Mouse (Mus musculus): Measurements from ENCODE around the gene Asic4.

The Asic4 gene

DNA sequence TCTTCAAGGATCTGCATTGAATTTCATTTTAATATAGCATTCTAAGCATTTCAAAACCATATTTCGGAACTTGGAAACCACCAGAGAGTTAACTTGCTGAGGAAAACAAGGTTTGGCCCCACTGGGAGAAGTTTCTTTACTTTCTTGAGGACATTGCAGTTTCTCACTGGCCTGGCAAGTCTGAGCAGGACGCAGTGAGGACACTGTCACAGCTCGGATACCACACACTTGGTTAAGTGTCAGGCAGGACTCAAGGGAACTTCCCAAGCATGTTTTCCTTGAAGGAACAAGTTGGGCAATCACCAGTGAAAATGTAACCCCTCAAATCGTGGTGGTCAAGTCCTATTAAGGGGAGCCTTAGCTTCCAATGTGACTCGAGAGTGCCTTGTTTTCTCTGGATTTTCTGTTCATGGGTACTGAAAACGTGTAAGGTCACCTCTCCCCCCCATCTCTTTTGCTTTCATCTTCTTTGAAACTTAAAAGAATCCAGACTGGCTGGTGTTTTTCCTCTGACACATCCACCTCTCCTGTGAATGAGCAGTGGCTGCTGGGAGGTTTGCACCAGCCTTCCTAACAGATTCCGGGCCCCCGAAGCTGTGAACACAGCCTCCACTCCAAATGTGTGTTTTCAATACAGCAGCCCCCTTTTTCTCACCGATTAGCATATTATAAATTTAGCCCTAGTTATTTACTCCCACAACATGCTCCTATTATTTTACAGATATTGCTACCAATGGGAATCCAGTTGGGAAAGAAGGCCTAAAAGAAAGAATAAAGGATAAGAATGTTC, 54.2 kb downstream of the Asic4 start:
- no peak for DNase-seq

DNA sequence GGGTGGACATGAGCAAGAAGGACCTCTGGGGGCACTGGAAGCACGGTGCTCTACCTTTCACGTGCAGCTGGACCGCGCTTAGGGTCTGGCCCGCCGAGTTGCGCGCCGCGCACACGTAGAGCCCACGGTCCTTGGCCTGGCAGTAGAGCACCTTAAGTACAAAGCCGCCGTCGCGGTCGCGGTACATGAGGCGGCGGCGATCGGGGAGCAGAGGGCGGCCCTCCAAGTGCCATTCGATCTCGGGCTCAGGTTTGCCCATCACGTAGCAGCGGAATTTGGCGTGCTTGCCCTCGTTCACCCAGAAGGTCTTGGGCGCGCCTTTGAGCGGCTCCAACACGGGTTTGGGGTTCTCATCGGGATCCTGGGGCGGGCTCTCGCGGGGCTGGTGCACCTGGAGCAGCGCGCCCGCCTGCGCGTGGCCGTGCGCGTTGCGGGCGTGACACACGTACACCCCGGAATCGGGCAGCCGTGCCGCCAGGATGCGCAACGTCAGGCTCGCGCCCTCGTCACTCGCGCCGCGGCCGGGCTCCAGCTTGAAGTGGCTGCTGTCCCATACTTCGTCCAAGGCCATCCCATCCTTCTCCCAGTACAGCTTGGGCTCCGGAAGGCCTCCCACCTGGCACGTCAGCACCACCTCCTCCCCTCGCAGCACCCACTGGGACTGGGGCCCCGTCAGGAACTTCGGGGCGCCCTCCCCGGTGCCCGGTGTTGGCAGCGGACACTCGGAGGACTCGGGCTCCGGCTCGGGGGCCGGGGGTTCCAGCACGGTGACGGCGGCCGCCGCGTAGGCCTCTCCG, 55.1 kb downstream of the Asic4 start:
- DNase-seq: peak; percentile 76

DNA sequence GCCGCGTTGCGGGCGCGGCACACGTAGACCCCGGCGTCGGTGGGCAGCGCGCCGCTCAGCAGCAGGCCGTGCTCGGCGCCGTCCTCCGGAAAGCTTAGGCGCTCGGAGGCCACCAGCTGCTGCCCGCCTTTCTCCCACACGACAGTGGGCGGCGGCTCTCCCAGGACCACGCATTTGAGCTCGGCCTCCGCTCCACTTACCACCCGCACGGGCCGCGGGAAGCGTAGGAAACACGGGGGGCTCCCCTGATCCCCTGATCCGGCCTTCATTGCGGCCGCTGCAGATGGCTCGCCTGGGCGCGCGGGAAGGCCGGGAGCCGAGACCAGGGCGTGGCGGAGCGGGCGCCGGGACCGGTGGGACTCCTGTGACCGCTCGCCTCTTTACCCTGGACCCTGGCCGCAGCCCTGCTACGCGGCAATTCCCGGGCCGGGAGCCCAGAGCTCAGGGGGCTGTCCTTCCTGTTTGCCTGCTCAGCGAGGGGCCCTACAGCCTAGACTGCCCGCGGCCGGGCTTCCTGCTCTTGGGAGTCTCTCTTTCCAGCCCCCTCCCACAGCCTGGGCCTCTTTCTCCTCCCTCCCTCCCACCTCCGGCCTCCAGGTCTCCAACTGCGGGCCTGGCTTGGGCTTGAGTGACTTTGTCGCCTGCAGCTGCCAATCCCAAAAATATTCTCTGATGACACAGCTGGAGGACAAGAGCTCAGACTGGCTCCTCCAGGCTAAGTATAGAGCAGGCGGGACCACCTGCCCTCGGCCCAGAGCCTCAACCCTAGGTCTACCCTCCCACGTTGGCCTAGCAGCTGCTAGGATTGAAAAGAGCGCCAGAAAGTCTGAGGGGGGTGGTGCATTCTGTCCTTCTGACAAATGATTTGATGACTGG, 56.0 kb downstream of the Asic4 start, which contains the start of gene Obsl1:
Gene Obsl1 (minus strand): TSS at position 497 of the 876 bp plus-strand sequence.
- peak; percentile 55 for DNase-seq

DNA sequence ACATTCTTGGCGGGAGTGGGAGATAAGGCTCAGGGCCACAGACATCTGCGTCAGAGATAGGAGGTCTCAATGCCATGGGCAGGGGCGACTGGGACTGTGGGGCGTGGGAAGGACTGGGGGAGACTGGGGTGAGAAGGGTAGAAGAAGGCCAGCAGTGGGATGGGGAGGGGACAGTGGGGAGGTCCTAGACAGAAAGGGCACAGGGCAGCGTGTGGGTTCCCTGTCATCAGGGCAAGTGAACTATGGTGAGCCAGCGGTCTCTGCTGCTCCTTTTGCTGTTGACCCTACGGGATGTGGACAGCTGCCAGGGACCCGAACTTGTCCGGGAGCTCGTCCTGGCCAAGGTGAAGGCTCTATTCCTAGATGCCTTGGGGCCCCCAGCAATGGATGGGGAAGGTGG, 56.8 kb downstream of the Asic4 start, which contains the start of gene Inha:
Gene Inha (plus strand): TSS at position 72 of the 400 bp plus-strand sequence.
- DNase-seq: no peak

DNA sequence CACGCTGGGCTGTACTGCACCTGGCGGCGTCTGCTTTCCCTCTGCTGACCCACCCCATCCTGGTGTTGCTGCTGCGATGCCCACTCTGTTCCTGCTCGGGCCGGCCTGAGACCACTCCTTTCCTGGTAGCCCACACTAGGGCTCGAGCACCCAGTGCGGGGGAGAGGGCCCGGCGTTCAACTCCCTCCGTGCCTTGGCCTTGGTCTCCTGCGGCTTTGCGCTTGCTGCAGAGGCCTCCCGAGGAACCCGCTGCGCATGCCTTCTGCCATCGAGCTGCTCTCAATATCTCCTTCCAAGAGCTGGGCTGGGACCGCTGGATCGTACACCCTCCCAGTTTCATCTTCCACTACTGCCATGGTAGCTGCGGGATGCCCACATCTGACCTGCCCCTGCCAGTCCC, 59.4 kb downstream of the Asic4 start:
- DNase-seq: no peak

DNA sequence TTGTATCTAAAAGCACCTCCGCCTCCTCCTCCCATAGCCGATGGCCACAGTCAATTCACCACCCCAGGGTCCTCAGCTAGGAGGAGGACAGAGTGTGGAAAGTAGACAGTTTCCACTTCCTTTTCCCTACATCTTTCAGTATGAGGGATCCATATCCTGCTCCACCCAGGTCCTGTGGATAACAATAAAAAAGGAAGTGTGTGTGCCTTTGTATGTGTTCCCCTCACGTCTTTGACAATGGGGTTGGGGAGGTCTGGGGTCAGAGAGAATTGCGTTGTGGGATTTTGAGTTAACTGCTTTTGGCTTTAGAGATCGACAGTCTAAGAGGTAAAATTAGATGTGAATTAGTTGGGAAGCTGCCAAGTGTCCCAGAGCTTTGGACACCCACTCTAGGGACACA, 59.9 kb downstream of the Asic4 start:
- DNase-seq: no peak

DNA sequence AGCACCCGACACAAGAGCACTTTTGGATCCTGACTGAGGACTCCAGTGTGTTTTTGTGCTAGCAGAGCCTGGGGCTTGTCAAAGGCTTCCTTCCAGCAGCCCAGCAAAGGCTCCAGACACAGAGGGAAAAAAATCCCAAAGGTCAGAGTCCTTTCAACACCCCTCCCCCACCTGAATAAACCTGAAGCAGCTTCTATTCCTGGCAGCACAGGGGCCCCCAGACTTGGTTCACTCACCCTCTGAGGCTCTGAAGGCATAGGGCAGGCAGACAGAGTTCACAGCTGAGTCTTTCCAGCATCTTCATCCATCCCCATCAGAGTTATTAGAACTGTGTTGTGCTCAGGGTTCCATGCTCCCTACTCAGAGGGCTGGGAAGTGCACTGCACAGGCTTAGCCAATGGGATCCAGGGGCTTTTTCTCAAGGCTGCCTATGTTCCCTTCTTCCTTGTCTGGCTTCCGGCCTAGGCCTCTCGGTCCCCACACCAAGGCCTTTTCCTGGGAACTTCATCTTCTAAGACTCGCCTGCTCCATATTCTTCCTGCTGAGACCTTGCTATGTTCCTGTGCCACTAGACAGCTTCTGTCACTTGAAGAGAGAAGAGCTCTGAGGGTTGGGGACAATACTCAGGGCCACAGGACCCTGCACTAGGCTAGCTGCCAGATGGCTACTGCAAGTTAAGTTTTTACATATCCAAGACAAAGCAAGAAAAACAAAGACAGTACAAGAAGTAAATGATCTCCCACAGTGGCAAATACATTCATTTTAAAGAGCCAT, 61.4 kb downstream of the Asic4 start:
- no peak for DNase-seq

DNA sequence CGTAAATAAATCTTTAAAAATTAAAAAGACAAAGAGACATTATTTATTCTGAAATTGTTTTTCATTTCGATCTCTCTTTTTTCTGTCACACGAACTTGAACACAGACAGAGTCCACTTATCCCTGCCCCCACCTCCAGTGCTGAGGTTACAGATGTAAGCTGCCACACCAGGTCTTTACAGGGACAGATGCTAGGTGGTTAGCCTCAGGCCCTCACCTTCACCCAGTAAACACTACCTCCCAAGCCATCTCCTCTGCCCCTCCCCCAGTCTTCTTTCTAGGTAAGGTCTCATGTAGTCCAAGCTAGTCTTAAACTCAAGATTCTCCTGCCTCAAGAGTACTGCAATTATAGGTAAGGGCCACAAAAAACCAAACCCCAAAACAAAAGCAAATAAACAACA, 62.3 kb downstream of the Asic4 start:
- no peak for DNase-seq

DNA sequence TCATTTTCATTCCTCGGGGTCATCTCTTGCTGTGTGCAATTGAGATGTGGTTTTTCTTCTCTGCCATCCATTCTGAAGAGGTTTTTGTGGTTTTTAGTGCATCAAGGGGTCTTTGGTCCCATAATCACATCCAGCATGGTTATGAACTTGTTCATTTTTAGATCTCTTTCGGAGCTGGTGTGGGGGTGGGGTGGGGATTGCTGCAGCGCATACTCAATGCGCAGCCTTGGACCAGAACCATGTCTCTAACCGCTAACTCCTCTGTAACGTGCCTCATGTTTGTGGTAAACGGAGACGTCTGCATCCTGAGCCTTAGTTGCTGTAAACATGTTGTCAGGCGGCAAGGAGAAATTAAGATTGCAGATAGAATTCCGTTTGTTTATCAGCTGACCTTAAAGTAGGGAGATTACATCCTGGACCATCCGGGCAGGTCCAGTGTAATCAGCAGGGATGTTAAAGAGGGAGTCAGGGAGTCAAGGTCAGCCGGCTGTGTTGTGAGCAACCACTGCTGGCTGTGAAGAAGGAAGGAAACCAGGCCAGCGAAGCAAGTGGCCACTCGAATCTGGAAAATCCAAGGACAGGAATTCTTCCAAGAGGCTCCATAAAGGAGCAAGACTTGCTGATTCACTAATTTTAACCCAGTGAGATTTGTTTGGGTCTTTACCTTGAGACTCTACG, 66.6 kb downstream of the Asic4 start:
- no peak for DNase-seq

DNA sequence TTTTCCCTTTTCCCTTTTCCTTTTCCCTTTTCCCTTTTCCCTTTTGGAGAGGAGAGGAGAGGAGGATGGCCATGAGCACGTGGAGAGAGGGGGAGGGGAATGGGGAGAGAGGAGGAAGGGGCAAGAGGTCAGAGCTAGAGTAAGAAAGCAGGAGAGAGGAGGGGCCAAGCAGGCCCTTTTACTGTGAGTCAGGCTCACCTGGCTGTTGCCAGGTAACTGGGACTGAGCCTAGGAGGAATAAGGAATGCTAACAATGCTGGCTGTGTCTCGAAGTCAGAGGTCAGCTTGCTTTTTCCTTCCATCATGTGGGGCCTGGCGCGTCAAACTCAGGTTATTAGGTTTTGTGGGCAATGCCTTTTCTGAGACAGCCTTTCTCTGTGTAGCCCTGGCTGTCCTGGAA, 67.7 kb downstream of the Asic4 start:
- DNase-seq: no peak

DNA sequence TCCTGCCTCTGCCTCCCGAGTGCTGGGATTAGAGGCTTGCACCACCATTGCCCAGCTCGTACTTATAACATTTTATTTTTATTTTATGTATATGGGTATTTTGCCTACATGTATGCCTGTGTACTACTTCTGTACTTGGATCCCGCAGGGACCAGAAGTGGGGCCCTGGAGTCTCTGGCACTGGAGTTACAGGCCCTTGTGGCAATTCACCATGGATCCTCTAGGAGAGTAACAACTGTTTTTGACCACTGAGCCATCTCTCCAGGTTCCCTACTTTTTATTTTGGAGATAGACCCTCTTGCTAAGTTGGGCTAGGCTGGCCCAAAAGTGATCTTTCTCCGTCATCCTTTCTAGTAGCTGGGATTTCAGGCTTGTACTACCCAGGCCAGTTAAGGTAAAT, 68.2 kb downstream of the Asic4 start:
- no peak for DNase-seq

DNA sequence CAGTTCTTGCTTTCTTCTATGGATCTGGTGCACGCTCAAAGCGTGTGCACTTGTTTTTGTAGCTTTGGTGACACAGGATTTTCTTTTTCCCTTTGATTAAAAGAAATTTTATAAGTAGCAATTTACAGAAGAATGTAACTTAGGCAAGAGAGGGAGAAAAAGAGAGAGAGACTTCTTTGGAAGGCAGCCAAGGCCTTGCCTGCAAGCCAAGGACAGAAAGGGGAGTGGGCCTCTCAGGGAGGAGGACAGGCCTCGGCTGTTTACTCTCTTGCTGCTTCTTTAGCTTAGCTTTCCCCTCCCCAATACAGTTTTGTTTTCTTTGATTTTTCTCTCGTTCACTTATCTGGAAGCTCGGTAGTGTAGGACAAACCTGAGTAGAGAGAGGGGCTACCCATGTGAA, 69.3 kb downstream of the Asic4 start:
- DNase-seq: no peak

DNA sequence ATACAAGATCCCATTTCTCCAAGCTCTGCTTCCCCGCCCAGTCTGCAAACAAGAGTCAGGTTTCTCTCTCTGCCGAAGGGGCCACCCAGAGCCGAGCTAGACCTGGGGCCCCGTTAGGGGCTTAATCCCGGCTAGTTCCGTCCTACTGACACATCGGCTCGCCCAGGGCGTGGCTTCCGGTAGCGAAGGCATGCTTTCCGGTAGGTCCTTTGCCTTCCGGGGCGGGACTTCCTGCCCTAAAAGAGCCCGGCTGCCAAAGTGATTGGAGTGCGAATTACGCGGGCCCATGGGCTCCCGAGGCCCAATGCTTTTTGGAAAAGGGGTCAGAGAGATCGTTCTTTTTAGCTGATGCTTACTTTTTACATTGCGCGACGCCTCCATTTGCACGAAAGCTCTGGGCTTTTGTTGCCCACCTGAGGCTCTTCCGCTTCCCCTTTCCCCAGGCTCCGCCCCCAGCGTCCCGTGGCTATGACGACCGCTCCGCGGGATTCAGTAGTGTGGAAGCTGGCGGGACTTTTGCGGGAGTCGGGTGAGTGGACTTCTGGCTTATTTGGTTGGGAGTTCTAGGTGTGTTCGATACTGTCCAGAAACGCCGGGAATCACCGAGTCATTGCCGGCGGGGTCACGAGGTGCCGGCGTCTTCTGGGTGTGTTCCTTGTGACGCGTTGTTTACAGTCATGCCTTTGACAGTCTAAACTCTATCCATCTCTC, 71.2 kb downstream of the Asic4 start, which contains the start of gene Stk11ip:
Gene Stk11ip (plus strand): TSS at position 209 of the 711 bp plus-strand sequence.
- peak; percentile 91 for DNase-seq

Data from thymus, postnatal 14 days (tissue).